Mouse (Mus musculus) left cerebral cortex, adult 18-20 months (tissue): ENCODE results near the gene Myrf. TPM values are rescaled to one million over a fixed set of nuclear protein-coding genes. Genes with fewer than 3 reads are reported as not detected.

Source experiments
- DNase-seq, 2 experiments: peaks; one replicate each; pipeline ENCODE4 v3.0.0; 2021 to 2022; ENCODE audit warnings: low spot score in 2 of 2, mixed read lengths in 1 of 2
- long read RNA-seq, 2 experiments: library from polyadenylated mRNA; stranded (forward); transcript quantifications; one replicate each; pipeline ENCODE4 v2.0.0; 2021
- total RNA-seq, 2 experiments: library from RNA; stranded (reverse); gene quantifications; 2 replicates each; pipeline ENCODE4 v1.2.3; 2021

Myrf gene
- total RNA-seq, result 10 to 100 TPM; 14.1 to 17.2 TPM
- long read RNA-seq, experiment 1, partial matches to known transcripts, result 7 of 12 reads
- long read RNA-seq, experiment 1, other reads (novel, unspliced or antisense), result 5 of 12 reads
- long read RNA-seq, experiment 2, partial matches to known transcripts, result 4 of 6 reads
- long read RNA-seq, experiment 2, other reads (novel, unspliced or antisense), result 2 of 6 reads

GRCm38 (mm10) chr19:10240654-10241305 lies at the start of gene Myrf:
Gene Myrf, minus strand, starts transcription at chr19:10240748.
- DNase-seq, result peak; percentile 70 to 80

GRCm38 (mm10) chr19:10289609-10290150 lies 49.1 kb upstream of the Myrf start:
- no peak for DNase-seq

GRCm38 (mm10) chr19:10288125-10289040 lies 47.8 kb upstream of the Myrf start:
- no peak for DNase-seq

- no peak for DNase-seq
Observed at GRCm38 (mm10) chr19:10286458-10286872, 45.9 kb upstream of the Myrf start.

GRCm38 (mm10) chr19:10280771-10281540 lies 40.4 kb upstream of the Myrf start:
- no peak for DNase-seq

GRCm38 (mm10) chr19:10279668-10280067 lies 39.1 kb upstream of the Myrf start:
- no peak for DNase-seq

GRCm38 (mm10) chr19:10278669-10279324 lies 38.2 kb upstream of the Myrf start:
- no peak for DNase-seq

GRCm38 (mm10) chr19:10277759-10278158 lies 37.2 kb upstream of the Myrf start:
- no peak for DNase-seq

- DNase-seq, result no peak
Observed at GRCm38 (mm10) chr19:10277331-10277730, 36.8 kb upstream of the Myrf start.

- peak in 1 of 2 experiments; percentile 71 for DNase-seq
Observed at GRCm38 (mm10) chr19:10276483-10277144, 36.1 kb upstream of the Myrf start.

- DNase-seq, result no peak
Observed at GRCm38 (mm10) chr19:10274056-10274455, 33.5 kb upstream of the Myrf start.

GRCm38 (mm10) chr19:10272746-10273145 lies 32.2 kb upstream of the Myrf start:
- peak; percentile 77 to 88 for DNase-seq

- DNase-seq, result no peak
Observed at GRCm38 (mm10) chr19:10271592-10271991, 31.0 kb upstream of the Myrf start.

GRCm38 (mm10) chr19:10270356-10270755 lies 29.8 kb upstream of the Myrf start:
- DNase-seq, result no peak

- no peak for DNase-seq
Observed at GRCm38 (mm10) chr19:10268851-10269250, 28.3 kb upstream of the Myrf start.

- no peak for DNase-seq
Observed at GRCm38 (mm10) chr19:10267953-10268352, 27.4 kb upstream of the Myrf start.

GRCm38 (mm10) chr19:10267057-10267456 lies 26.5 kb upstream of the Myrf start:
- no peak for DNase-seq

- peak; percentile 76 to 77 for DNase-seq
Observed at GRCm38 (mm10) chr19:10266196-10266850, 25.8 kb upstream of the Myrf start.

GRCm38 (mm10) chr19:10261369-10261768 lies 20.8 kb upstream of the Myrf start:
- DNase-seq, result no peak
